Mouse (Mus musculus) intestine, embryonic 15.5 days (tissue): ENCODE data around the gene Gm10330. TPM values are rescaled to one million over a fixed set of nuclear protein-coding genes. Genes with fewer than 3 reads are reported as not detected.
"Not testable (repeated sequence)": the region's sequence is repeated elsewhere in the genome, so short reads cannot be mapped to it uniquely, and the experiment has no call there.

Experiments used
- ATAC-seq: fragments of 200-750 bp; cut with Nextera tagmentation; 2 replicates; pipeline ENCODE4 v1.8.0; 2017; ENCODE audit warnings: moderate TSS enrichment, moderate library complexity
- H3K27ac ChIP-seq: fragments of 300-500 bp; sonication (generic); 2 replicates; pipeline ENCODE4 v1.5.1; 2015; ENCODE audit warnings: mild to moderate bottlenecking, inconsistent platforms
- H3K27me3 ChIP-seq: fragments of 300-500 bp; sonication (generic); replicated peaks from 2 replicates; pipeline ENCODE4 v1.6.1; 2015; ENCODE audit warnings: inconsistent platforms
- H3K36me3 ChIP-seq: fragments of 300-500 bp; sonication (generic); 2 replicates; pipeline ENCODE4 v1.6.1; 2015; ENCODE audit warnings: inconsistent platforms
- H3K4me1 ChIP-seq: fragments of 300-500 bp; sonication (generic); replicated peaks from 2 replicates; pipeline ENCODE4 v1.6.1; 2015; ENCODE audit warnings: inconsistent platforms
- H3K4me2 ChIP-seq: fragments of 300-500 bp; sonication (generic); replicated peaks from 2 replicates; pipeline ENCODE4 v1.6.1; 2015; ENCODE audit warnings: mild to moderate bottlenecking, inconsistent platforms
- H3K4me3 ChIP-seq: fragments of 300-500 bp; sonication (generic); replicated peaks from 2 replicates; pipeline ENCODE4 v1.5.1; 2015; ENCODE audit warnings: inconsistent platforms
- H3K9ac ChIP-seq: fragments of 300-500 bp; sonication (generic); 2 replicates; pipeline ENCODE4 v1.6.1; 2015; ENCODE audit warnings: inconsistent platforms
- H3K9me3 ChIP-seq: fragments of 300-500 bp; sonication (generic); 2 replicates; pipeline ENCODE4 v1.6.1; 2016; ENCODE audit warnings: inconsistent platforms
- WGBS: fragments of 180-500 bp; shearing (Covaris S2); methylation state at CpG from one replicate; pipeline ENCODE4 v1.1.7; 2015; 5-methylcytosine and 5-hydroxymethylcytosine counted together
- polyA plus RNA-seq: library from polyadenylated mRNA; unstranded; fragments of >200 nt; fragmentation: Nextera tagmentation; extraction: Ambion mirVana; gene quantifications from 2 replicates; pipeline ENCODE4 v1.2.1, GENCODE M21; 2015

Gene Gm10330
- 0.44 and 0.54 TPM in 2 replicates for polyA plus RNA-seq

- 91% methylated on average over 1 of the region's 1 CpGs for WGBS
- H3K9me3 ChIP-seq, H3K36me3 ChIP-seq, H3K9ac ChIP-seq, H3K4me3 ChIP-seq, H3K4me1 ChIP-seq, H3K27ac ChIP-seq, H3K27me3 ChIP-seq, H3K4me2 ChIP-seq, ATAC-seq: not testable (repeated sequence)
These were observed at the start of gene Gm10330 for GRCm38 (mm10) chr12:23780165-23780564. Gene Gm10330, minus strand, starts transcription at chr12:23780265.

- ATAC-seq: not testable (repeated sequence)
- 8% methylated on average over 35 of the region's 43 CpGs for WGBS
These were observed 20.7 kb upstream of the Gm10330 start for GRCm38 (mm10) chr12:23800776-23801175.

GRCm38 (mm10) chr12:23800366-23800765 lies 20.3 kb upstream of the Gm10330 start:
- ATAC-seq, H3K4me1 ChIP-seq, H3K9me3 ChIP-seq, H3K27ac ChIP-seq, H3K27me3 ChIP-seq, H3K36me3 ChIP-seq, H3K9ac ChIP-seq: not testable (repeated sequence)
- 13% methylated on average over 36 of the region's 48 CpGs for WGBS
- Histone ChIP-seq H3K4me2 (0 out of 2 replicates have a peak overlapping the region, but pooled peaks have one; percentile 30), H3K4me3 (peak overlapping the region; percentile 30)

More at GRCm38 (mm10) chr12:23800776-23801175, 20.7 kb upstream of the Gm10330 start:
- Histone ChIP-seq H3K4me3 (peak overlapping the region; percentile 30), H3K4me2 (peak overlapping the region; percentile 30; the same call in 1 of the 2 replicates)
- H3K9me3 ChIP-seq, H3K27me3 ChIP-seq, H3K9ac ChIP-seq, H3K27ac ChIP-seq, H3K4me1 ChIP-seq, H3K36me3 ChIP-seq: not testable (repeated sequence)
